Mouse (Mus musculus) kidney, embryonic 14.5 days (tissue): ENCODE measurements around the gene Rnpepl1. TPM values are rescaled to one million over a fixed set of nuclear protein-coding genes. Genes with fewer than 3 reads are reported as not detected.

Experiments used
- polyA plus RNA-seq: library from polyadenylated mRNA; unstranded; fragments of >200 nt; fragmentation: Nextera tagmentation; extraction: Ambion mirVana; gene quantifications from 2 replicates; pipeline ENCODE4 v1.2.1, GENCODE M21; 2014

Rnpepl1 gene
- polyA plus RNA-seq, 1 experiment from 2014 or later: 36.3 TPM

Other genes with a start within 250 kb of the Rnpepl1 start
- gene Gpc1, start 79.1 kb upstream of the Rnpepl1 start, polyA plus RNA-seq: 46.1 and 55.6 TPM in 2 replicates
- 1.1 and 1.4 TPM in 2 replicates for gene Ankmy1, start 7.9 kb upstream of the Rnpepl1 start, polyA plus RNA-seq
- 12.5 and 13.7 TPM in 2 replicates for gene Dusp28, start 3.8 kb upstream of the Rnpepl1 start, polyA plus RNA-seq
- 24.9 and 28.7 TPM in 2 replicates for gene Capn10, start 23.6 kb downstream of the Rnpepl1 start, polyA plus RNA-seq
- gene Gpr35, start 40.1 kb downstream of the Rnpepl1 start, polyA plus RNA-seq: 0.16 and 0.45 TPM in 2 replicates
- not detected in 2 replicates for gene Aqp12, start 95.6 kb downstream of the Rnpepl1 start, polyA plus RNA-seq
- 3.2 and 6.9 TPM in 2 replicates for gene Kif1a, start 191.2 kb downstream of the Rnpepl1 start, polyA plus RNA-seq
- gene Agxt, start 224.5 kb downstream of the Rnpepl1 start, polyA plus RNA-seq: not detected in 2 replicates